Mouse (Mus musculus): ENCODE data around the gene Sri. TPM values are rescaled to one million over a fixed set of nuclear protein-coding genes. Genes with fewer than 3 reads are reported as not detected.

The Sri gene
- total and polyA plus RNA-seq, 3 experiments = 152 to 264 (median 247) TPM

GRCm38 (mm10) chr5:8088147-8088546, 42.3 kb downstream of the Sri start:
- Histone ChIP-seq H3K36me3 (replicated peaks) (no peaks in the 10 kb centered on the region), H3K4me3 (ENCODE audit: low read depth, low read length) (no peak overlapping the region), H3K9me3 (replicated peaks) (no peaks in the 10 kb centered on the region), H3K27me3 (ENCODE audit: insufficient read depth, low read length) (no peaks in the 10 kb centered on the region), H3K4me1 (ENCODE audit: insufficient read depth, low read depth, low read length) (no peaks in the 10 kb centered on the region)
- DNase-seq (ENCODE audit: low spot score) (no peak), ATAC-seq (ENCODE audit: extremely low read depth, insufficient number of reproducible peaks, low FRiP score, poor library complexity, severe bottlenecking) (no peak)
- TF ChIP-seq CTCF (IDR thresholded peaks at IDR 0.05; ENCODE audit: low read depth, low read length) (no peak), GATA1 (IDR thresholded peaks at IDR 0.05; ENCODE audit: borderline replicate concordance, low read length) (no peak), GATA2 (IDR thresholded peaks at IDR 0.05; ENCODE audit: borderline replicate concordance, low read depth, low read length) (no peak), POLR2AphosphoS5 (IDR thresholded peaks at IDR 0.05; ENCODE audit: insufficient replicate concordance, low read depth, low read length) (no peak), TAL1 (conservative IDR thresholded peaks at IDR 0.05; ENCODE audit: low read depth, low read length) (no peak)

DNA sequence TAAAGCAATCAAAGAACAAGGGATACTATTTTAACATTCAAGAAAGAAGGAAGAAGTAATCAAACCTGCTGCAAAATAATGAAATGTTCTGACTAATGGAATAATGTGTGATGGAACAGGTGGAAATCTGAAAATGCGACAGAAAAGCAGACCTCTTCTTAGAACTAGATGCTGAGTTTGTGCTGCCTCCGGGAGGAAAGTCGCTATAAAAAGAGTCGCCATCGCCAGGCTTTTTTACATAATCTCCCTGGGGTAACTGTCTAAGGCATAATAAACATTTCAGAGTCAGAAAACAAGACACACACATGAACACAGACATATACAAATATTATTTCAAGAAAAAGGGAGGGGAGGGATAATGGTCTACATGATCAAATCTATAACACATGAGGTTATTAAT, 49.0 kb downstream of the Sri start:
- Histone ChIP-seq H3K4me3 (ENCODE audit: low read depth, low read length) (no peak overlapping the region), H3K27me3 (ENCODE audit: insufficient read depth, low read length) (no peaks in the 10 kb centered on the region), H3K9me3 (replicated peaks) (no peaks in the 10 kb centered on the region), H3K4me1 (ENCODE audit: insufficient read depth, low read depth, low read length) (no peaks in the 10 kb centered on the region), H3K36me3 (replicated peaks) (no peaks in the 10 kb centered on the region)
- no peak for DNase-seq (ENCODE audit: low spot score)
- no peak for ATAC-seq (ENCODE audit: extremely low read depth, insufficient number of reproducible peaks, low FRiP score, poor library complexity, severe bottlenecking)
- TF ChIP-seq GATA2 (IDR thresholded peaks at IDR 0.05; ENCODE audit: borderline replicate concordance, low read depth, low read length) = no peak
- no peak for TF ChIP-seq TAL1 (conservative IDR thresholded peaks at IDR 0.05; ENCODE audit: low read depth, low read length)
- TF ChIP-seq CTCF (IDR thresholded peaks at IDR 0.05; ENCODE audit: low read depth, low read length) = no peak
- no peak for TF ChIP-seq GATA1 (IDR thresholded peaks at IDR 0.05; ENCODE audit: borderline replicate concordance, low read length)
- TF ChIP-seq POLR2AphosphoS5 (IDR thresholded peaks at IDR 0.05; ENCODE audit: insufficient replicate concordance, low read depth, low read length) = no peak

GRCm38 (mm10) chr5:8095689-8096088, 49.8 kb downstream of the Sri start:
- Histone ChIP-seq H3K4me3 (ENCODE audit: low read depth, low read length) (no peak overlapping the region), H3K27me3 (ENCODE audit: insufficient read depth, low read length) (no peaks in the 10 kb centered on the region), H3K4me1 (ENCODE audit: insufficient read depth, low read depth, low read length) (no peaks in the 10 kb centered on the region), H3K36me3 (replicated peaks) (no peaks in the 10 kb centered on the region), H3K9me3 (replicated peaks) (no peaks in the 10 kb centered on the region)
- no peak for DNase-seq (ENCODE audit: low spot score)
- TF ChIP-seq CTCF (IDR thresholded peaks at IDR 0.05; ENCODE audit: low read depth, low read length) (no peak), TAL1 (conservative IDR thresholded peaks at IDR 0.05; ENCODE audit: low read depth, low read length) (no peak)
- ATAC-seq (ENCODE audit: extremely low read depth, insufficient number of reproducible peaks, low FRiP score, poor library complexity, severe bottlenecking) = no peak

- DNase-seq (ENCODE audit: low spot score) = no peak
- no peaks in the 10 kb centered on the region for H3K27me3 ChIP-seq (ENCODE audit: insufficient read depth, low read length)
- ATAC-seq (ENCODE audit: extremely low read depth, insufficient number of reproducible peaks, low FRiP score, poor library complexity, severe bottlenecking) = no peak
- TF ChIP-seq POLR2AphosphoS5 (IDR thresholded peaks at IDR 0.05; ENCODE audit: insufficient replicate concordance, low read depth, low read length) (no peak), CTCF (IDR thresholded peaks at IDR 0.05; ENCODE audit: low read depth, low read length) (no peak), GATA2 (IDR thresholded peaks at IDR 0.05; ENCODE audit: borderline replicate concordance, low read depth, low read length) (no peak), GATA1 (IDR thresholded peaks at IDR 0.05; ENCODE audit: borderline replicate concordance, low read length) (no peak), TAL1 (conservative IDR thresholded peaks at IDR 0.05; ENCODE audit: low read depth, low read length) (no peak)
- H3K36me3 ChIP-seq (replicated peaks) = no peaks in the 10 kb centered on the region
- H3K4me1 ChIP-seq (ENCODE audit: insufficient read depth, low read depth, low read length) = no peaks in the 10 kb centered on the region
- H3K9me3 ChIP-seq (replicated peaks) = no peaks in the 10 kb centered on the region
- H3K4me3 ChIP-seq (ENCODE audit: low read depth, low read length) = no peak overlapping the region
Observed at GRCm38 (mm10) chr5:8111691-8112090, 65.8 kb downstream of the Sri start.

DNA sequence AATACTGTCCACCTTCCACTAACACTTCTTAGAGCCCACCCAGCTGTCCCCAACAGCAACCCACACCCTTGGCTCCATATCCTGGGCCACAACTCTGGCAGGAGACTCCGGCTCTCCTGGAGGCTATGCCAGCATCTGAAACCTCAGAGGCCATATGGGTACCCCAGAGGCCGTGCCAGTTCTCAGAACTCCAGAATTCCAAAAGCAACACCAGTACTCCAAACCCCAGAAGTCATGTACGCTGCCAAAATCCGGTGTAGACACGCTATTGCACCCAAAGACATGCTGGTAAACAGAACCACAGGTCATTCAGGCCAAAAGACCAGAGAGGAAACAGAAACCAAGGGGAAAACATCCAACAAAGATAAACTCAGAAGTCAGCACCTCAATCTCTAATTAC, 66.4 kb downstream of the Sri start:
- Histone ChIP-seq H3K4me3 (ENCODE audit: low read depth, low read length) (no peak overlapping the region), H3K9me3 (replicated peaks) (no peaks in the 10 kb centered on the region), H3K36me3 (replicated peaks) (no peaks in the 10 kb centered on the region), H3K27me3 (ENCODE audit: insufficient read depth, low read length) (no peaks in the 10 kb centered on the region), H3K4me1 (ENCODE audit: insufficient read depth, low read depth, low read length) (no peaks in the 10 kb centered on the region)
- no peak for DNase-seq (ENCODE audit: low spot score)
- TF ChIP-seq POLR2AphosphoS5 (IDR thresholded peaks at IDR 0.05; ENCODE audit: insufficient replicate concordance, low read depth, low read length) = no peak
- no peak for TF ChIP-seq CTCF (IDR thresholded peaks at IDR 0.05; ENCODE audit: low read depth, low read length)
- TF ChIP-seq TAL1 (conservative IDR thresholded peaks at IDR 0.05; ENCODE audit: low read depth, low read length) = no peak
- no peak for TF ChIP-seq GATA1 (IDR thresholded peaks at IDR 0.05; ENCODE audit: borderline replicate concordance, low read length)
- TF ChIP-seq GATA2 (IDR thresholded peaks at IDR 0.05; ENCODE audit: borderline replicate concordance, low read depth, low read length) = no peak
- no peak for ATAC-seq (ENCODE audit: extremely low read depth, insufficient number of reproducible peaks, low FRiP score, poor library complexity, severe bottlenecking)

DNA sequence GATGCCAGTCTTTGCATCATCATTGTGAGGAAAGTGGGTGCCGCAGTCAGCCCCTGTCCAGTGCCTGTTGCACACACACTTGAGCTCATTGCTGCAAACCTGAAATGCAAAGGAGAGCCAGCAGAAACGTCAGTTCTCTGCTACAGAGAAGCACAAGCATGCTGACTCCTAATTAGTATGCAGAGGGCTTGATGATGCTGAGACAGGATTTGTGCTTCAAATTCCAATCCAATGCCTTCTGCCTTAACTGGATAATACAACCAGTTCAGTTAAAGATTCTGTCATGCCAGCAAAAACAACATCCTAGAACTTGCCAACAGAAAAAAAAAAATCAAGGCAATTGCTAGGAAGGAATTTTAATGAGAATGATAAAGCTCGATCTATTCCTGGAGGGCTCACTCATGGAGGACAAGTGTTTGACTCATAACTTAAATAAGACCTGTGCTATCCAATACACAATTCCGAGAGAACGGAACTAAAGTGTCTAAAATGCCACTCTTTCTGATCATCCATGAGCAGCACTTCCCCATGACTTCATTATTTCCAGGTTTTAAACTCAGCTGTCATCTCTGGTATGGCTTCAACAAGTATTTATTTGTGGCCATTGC, 70.8 kb downstream of the Sri start:
- ATAC-seq (ENCODE audit: extremely low read depth, insufficient number of reproducible peaks, low FRiP score, poor library complexity, severe bottlenecking) (no peak), DNase-seq (ENCODE audit: low spot score) (no peak)
- H3K4me1 ChIP-seq (ENCODE audit: insufficient read depth, low read depth, low read length) = no peaks in the 10 kb centered on the region
- no peak for TF ChIP-seq GATA2 (IDR thresholded peaks at IDR 0.05; ENCODE audit: borderline replicate concordance, low read depth, low read length)
- no peak for TF ChIP-seq TAL1 (conservative IDR thresholded peaks at IDR 0.05; ENCODE audit: low read depth, low read length)
- TF ChIP-seq CTCF (IDR thresholded peaks at IDR 0.05; ENCODE audit: low read depth, low read length) = no peak
- TF ChIP-seq GATA1 (IDR thresholded peaks at IDR 0.05; ENCODE audit: borderline replicate concordance, low read length) = no peak
- no peak for TF ChIP-seq POLR2AphosphoS5 (IDR thresholded peaks at IDR 0.05; ENCODE audit: insufficient replicate concordance, low read depth, low read length)
- H3K27me3 ChIP-seq (ENCODE audit: insufficient read depth, low read length) = no peaks in the 10 kb centered on the region
- no peaks in the 10 kb centered on the region for H3K9me3 ChIP-seq (replicated peaks)
- H3K36me3 ChIP-seq (replicated peaks) = no peaks in the 10 kb centered on the region
- no peak overlapping the region for H3K4me3 ChIP-seq (ENCODE audit: low read depth, low read length)

Other genes with a start within 250 kb of the Sri start
- gene Steap4, start 85.6 kb upstream of the Sri start, total RNA-seq (2014; fragmentation: Nextera tagmentation) = not detected in 2 replicates
- gene Steap4, start 85.6 kb upstream of the Sri start, total RNA-seq (2017) = 0.12 TPM in 1 of 2 replicates, not detected in the other
- gene Steap4, start 85.6 kb upstream of the Sri start, polyA plus RNA-seq (2012) = not detected in 2 replicates